Mouse (Mus musculus): ENCODE measurements around the gene Esyt2. TPM values are rescaled to one million over a fixed set of nuclear protein-coding genes. Genes with fewer than 3 reads are reported as not detected.
A peak's percentile ranks its signal among the peaks of the same experiment; 100 is the strongest.
"Not testable (repeated sequence)": the region's sequence is repeated elsewhere in the genome, so short reads cannot be mapped to it uniquely, and the experiment has no call there.

Gene Esyt2
- polyA plus RNA-seq, 1 experiment from 2014 or later = 14.7 TPM

DNA sequence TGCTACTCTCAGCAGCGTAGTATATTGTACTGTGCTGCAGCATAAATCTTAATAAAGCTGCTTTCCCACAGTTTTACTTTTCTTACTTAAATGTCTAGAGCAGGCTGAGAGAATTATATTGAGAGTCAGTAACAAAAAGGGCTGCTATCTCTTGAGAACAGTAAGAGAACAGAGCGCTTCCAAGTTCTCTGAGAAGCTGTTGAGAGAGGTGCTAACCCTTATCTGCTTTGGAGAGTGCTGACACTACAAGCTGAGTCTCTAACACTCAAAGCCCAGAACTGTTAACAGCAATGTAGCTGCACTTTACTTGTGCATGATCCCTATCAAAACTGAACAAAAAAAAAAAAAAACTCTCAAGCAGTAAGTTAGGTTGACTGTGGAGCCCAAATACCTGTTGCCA, 15.7 kb upstream of the Esyt2 start:
- Histone ChIP-seq H3K4me1 (peaks cover 11% of the 10 kb centered on the region; the same call in 1 of the 2 replicates), H3K27me3 (ENCODE audit: insufficient read depth, poor library complexity, severe bottlenecking) (peaks cover 46% of the 10 kb centered on the region), H3K27ac (no peak overlapping the region), H3K36me3 (no peaks in the 10 kb centered on the region), H3K4me3 (no peak overlapping the region), H3K9me3 (no peaks in the 10 kb centered on the region)
- WGBS = 46% methylated on average over 2 of the region's 2 CpGs
- no peak for DNase-seq (ENCODE audit: low spot score)

GRCm38 (mm10) chr12:116269450-116269849, 11.5 kb upstream of the Esyt2 start:
- Histone ChIP-seq H3K9me3 (no peaks in the 10 kb centered on the region), H3K36me3 (no peaks in the 10 kb centered on the region), H3K4me1 (peaks cover 5% of the 10 kb centered on the region; the same call in 1 of the 2 replicates), H3K27me3 (ENCODE audit: insufficient read depth, poor library complexity, severe bottlenecking) (peaks cover 62% of the 10 kb centered on the region), H3K27ac (no peak overlapping the region), H3K4me3 (no peak overlapping the region)
- no peak for DNase-seq (ENCODE audit: low spot score)
- WGBS = 74% methylated on average over 5 of the region's 5 CpGs

DNA sequence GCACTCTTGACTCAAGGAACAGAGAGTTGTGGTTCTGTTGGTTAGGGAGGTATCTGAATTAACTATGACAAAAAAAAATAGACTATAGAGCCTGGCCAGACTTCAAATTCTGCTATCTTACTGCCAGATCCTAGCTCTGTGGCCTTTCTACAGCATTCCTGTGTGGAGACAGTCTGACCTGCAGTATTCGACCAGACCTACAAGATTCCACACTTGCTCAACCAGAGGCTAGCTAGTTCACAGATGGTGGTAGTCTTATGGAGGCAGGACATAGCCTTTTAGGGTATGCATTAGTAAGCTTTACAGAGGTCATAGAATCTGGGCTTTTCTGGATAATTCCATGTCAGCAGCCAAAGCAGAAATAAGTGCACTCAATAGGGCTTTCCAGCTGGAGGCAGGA, 10.5 kb upstream of the Esyt2 start:
- DNase-seq (ENCODE audit: low spot score) = no peak
- Histone ChIP-seq H3K27ac (no peak overlapping the region), H3K9me3 (no peaks in the 10 kb centered on the region), H3K4me3 (no peak overlapping the region), H3K27me3 (ENCODE audit: insufficient read depth, poor library complexity, severe bottlenecking) (peaks cover 67% of the 10 kb centered on the region), H3K36me3 (no peaks in the 10 kb centered on the region), H3K4me1 (no peaks in the 10 kb centered on the region)
- 69% methylated on average over 1 of the region's 1 CpGs for WGBS

GRCm38 (mm10) chr12:116271071-116271470, 9.9 kb upstream of the Esyt2 start:
- no peaks in the 10 kb centered on the region for H3K9me3 ChIP-seq
- H3K4me3 ChIP-seq = no peak overlapping the region
- 95% methylated on average over 2 of the region's 2 CpGs for WGBS
- H3K36me3 ChIP-seq = no peaks in the 10 kb centered on the region
- no peak overlapping the region for H3K27ac ChIP-seq
- H3K4me1 ChIP-seq = no peaks in the 10 kb centered on the region
- peaks cover 67% of the 10 kb centered on the region for H3K27me3 ChIP-seq (ENCODE audit: insufficient read depth, poor library complexity, severe bottlenecking)
- DNase-seq (ENCODE audit: low spot score) = no peak

GRCm38 (mm10) chr12:116273733-116274132, 7.3 kb upstream of the Esyt2 start:
- peaks cover 53% of the 10 kb centered on the region for H3K27me3 ChIP-seq (ENCODE audit: insufficient read depth, poor library complexity, severe bottlenecking)
- WGBS = 72% methylated on average over 1 of the region's 1 CpGs

DNA sequence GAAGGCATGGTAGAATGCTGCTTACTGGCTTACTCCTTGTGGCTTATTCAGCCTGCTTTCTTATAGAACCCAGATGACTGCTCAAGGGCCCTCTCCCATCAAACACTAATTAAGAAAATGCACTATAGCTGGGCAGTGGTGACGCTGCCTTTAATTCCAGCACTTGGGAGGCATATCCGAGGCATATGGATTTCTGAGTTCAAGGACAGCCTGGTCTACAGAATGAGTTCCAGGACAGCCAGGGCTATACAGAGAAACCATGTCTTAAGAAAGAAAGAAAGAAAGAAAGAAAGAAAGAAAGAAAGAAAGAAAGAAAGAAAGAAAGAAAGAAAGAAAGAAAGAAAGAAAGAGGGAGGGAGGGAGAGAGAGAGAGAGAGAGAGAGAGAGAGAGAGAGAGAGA, 5.9 kb upstream of the Esyt2 start, which contains the start of gene Gm11027:
TSS of gene Gm11027 (plus strand) at position 301 of the 400 bp plus-strand sequence.
- H3K4me3 ChIP-seq; DNase-seq (ENCODE audit: low spot score); H3K27ac ChIP-seq; H3K9me3 ChIP-seq; H3K36me3 ChIP-seq; H3K4me1 ChIP-seq: not testable (repeated sequence)
- WGBS = 86% methylated on average over 2 of the region's 2 CpGs
- H3K27me3 ChIP-seq (ENCODE audit: insufficient read depth, poor library complexity, severe bottlenecking) = peaks cover 40% of the 10 kb centered on the region; the same call in 1 of the 2 replicates

More at GRCm38 (mm10) chr12:116273733-116274132, 7.3 kb upstream of the Esyt2 start:
- Histone ChIP-seq H3K27ac (no peak overlapping the region), H3K9me3 (no peaks in the 10 kb centered on the region), H3K4me1 (no peaks in the 10 kb centered on the region), H3K4me3 (no peak overlapping the region), H3K36me3 (no peaks in the 10 kb centered on the region)
- DNase-seq (ENCODE audit: low spot score) = no peak

DNA sequence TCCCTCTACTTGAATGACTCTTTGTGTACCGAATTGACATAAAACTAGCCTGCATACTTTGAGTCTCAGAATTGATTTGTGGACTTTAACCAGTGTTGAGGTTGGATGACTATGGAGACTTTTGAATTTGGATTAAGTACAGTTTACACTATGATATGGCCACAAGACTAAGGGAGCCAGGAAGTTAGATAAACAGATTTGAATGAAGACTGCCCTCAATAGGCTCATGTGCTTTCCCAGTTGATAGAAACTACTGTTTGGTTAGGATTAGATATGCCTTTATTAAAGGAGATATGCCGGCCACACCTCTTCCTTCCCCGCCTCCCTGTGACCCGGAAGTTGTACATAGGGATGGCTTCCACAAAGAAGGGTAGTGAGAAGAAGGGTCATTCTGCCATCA, 5.4 kb upstream of the Esyt2 start:
- Histone ChIP-seq H3K27me3 (ENCODE audit: insufficient read depth, poor library complexity, severe bottlenecking) (peaks cover 34% of the 10 kb centered on the region; the same call in 1 of the 2 replicates), H3K27ac (no peak overlapping the region), H3K9me3 (no peaks in the 10 kb centered on the region), H3K36me3 (no peaks in the 10 kb centered on the region), H3K4me1 (peaks cover 1% of the 10 kb centered on the region; the same call in 1 of the 2 replicates), H3K4me3 (no peak overlapping the region)
- 84% methylated on average over 4 of the region's 4 CpGs for WGBS
- DNase-seq (ENCODE audit: low spot score) = no peak

GRCm38 (mm10) chr12:116276961-116277360, 4.0 kb upstream of the Esyt2 start:
- Histone ChIP-seq H3K4me1 (peaks cover 3% of the 10 kb centered on the region; the same call in 1 of the 2 replicates), H3K36me3 (no peaks in the 10 kb centered on the region), H3K9me3 (no peaks in the 10 kb centered on the region), H3K27me3 (ENCODE audit: insufficient read depth, poor library complexity, severe bottlenecking) (peaks cover 23% of the 10 kb centered on the region; the same call in 1 of the 2 replicates), H3K4me3 (no peak overlapping the region), H3K27ac (no peak overlapping the region)
- 55% methylated on average over 2 of the region's 2 CpGs for WGBS
- no peak for DNase-seq (ENCODE audit: low spot score)

DNA sequence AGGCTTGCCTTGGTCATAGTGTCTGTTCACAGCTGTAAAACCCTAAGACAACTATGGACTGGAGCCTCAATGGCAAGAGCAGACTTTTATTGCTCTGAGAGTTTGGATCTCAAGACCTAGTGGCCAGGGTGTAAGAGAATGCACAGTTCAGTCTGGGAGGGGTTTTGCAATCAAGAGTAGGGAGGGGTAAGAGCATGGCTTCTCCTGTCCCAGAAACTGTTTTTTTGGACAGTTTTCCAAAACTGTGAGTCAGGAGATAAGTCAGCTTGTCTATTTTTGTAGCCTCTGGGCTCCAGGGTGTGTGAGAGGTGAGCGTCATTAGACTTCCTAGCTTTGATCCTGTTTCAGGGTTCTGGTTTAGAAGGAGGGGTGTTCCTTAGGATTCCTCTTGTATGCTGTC, 2.5 kb upstream of the Esyt2 start:
- Histone ChIP-seq H3K36me3 (no peaks in the 10 kb centered on the region), H3K27me3 (ENCODE audit: insufficient read depth, poor library complexity, severe bottlenecking) (peaks cover 17% of the 10 kb centered on the region; the same call in 1 of the 2 replicates), H3K4me1 (peaks cover 3% of the 10 kb centered on the region; the same call in 1 of the 2 replicates), H3K9me3 (no peaks in the 10 kb centered on the region), H3K27ac (no peak overlapping the region), H3K4me3 (no peak overlapping the region)
- no peak for DNase-seq (ENCODE audit: low spot score)
- whole genome bisulfite sequencing = 83% methylated on average over 1 of the region's 1 CpGs

- H3K36me3 ChIP-seq = no peaks in the 10 kb centered on the region
- no peak overlapping the region for H3K27ac ChIP-seq
- peaks cover 3% of the 10 kb centered on the region; the same call in 1 of the 2 replicates for H3K4me1 ChIP-seq
- no peak overlapping the region for H3K4me3 ChIP-seq
- DNase-seq (ENCODE audit: low spot score) = no peak
- peaks cover 11% of the 10 kb centered on the region; the same call in 1 of the 2 replicates for H3K27me3 ChIP-seq (ENCODE audit: insufficient read depth, poor library complexity, severe bottlenecking)
- WGBS = 85% methylated on average over 2 of the region's 2 CpGs
- no peaks in the 10 kb centered on the region for H3K9me3 ChIP-seq
These were observed 1.8 kb upstream of the Esyt2 start for GRCm38 (mm10) chr12:116279181-116279580.

DNA sequence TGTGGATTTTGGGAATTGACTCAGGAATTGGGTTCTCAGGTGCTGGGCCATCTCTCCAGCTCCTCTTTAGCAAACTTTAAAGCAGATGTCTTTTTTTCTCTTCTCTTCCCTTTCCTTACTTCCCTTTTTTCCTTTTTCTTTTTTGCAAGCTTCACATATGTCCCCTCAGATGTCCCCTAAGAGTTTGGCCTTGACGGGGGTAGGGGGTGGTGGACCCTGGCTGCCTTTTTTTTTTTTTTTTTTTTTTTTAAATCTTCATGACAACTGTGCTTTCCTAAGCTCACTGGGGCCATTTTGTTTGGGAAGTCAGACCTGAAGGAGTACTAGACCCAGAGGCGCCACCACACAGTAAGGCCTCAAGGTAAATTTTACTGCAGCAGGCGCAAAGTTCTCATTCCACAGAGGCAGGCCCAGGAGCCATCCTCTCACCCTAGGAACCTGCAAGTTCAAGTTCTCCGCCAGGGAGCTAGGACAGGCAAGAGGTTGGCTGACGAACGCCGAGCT, 795 bp upstream of the Esyt2 start:
- DNase-seq (ENCODE audit: low spot score) = no peak
- Histone ChIP-seq H3K36me3 (no peaks in the 10 kb centered on the region), H3K27ac (peak overlapping the region; percentile 96), H3K4me1 (peaks cover 3% of the 10 kb centered on the region; the same call in 1 of the 2 replicates), H3K27me3 (ENCODE audit: insufficient read depth, poor library complexity, severe bottlenecking) (peaks cover 5% of the 10 kb centered on the region; the same call in 1 of the 2 replicates), H3K9me3 (no peaks in the 10 kb centered on the region), H3K4me3 (peak overlapping the region; percentile 98)
- 5% methylated on average over 7 of the region's 7 CpGs for WGBS

- peaks cover 3% of the 10 kb centered on the region; the same call in 1 of the 2 replicates for H3K4me1 ChIP-seq
- WGBS = under 1% methylated on average over 55 of the region's 55 CpGs
- peak overlapping the region; percentile 96 for H3K27ac ChIP-seq
- H3K9me3 ChIP-seq = no peaks in the 10 kb centered on the region
- H3K27me3 ChIP-seq (ENCODE audit: insufficient read depth, poor library complexity, severe bottlenecking) = peaks cover 5% of the 10 kb centered on the region; the same call in 1 of the 2 replicates
- DNase-seq (ENCODE audit: low spot score) = peak; percentile 84
- H3K36me3 ChIP-seq = no peaks in the 10 kb centered on the region
- H3K4me3 ChIP-seq = peak overlapping the region; percentile 98
These were observed 658 bp downstream of the Esyt2 start for GRCm38 (mm10) chr12:116281427-116282281.

DNA sequence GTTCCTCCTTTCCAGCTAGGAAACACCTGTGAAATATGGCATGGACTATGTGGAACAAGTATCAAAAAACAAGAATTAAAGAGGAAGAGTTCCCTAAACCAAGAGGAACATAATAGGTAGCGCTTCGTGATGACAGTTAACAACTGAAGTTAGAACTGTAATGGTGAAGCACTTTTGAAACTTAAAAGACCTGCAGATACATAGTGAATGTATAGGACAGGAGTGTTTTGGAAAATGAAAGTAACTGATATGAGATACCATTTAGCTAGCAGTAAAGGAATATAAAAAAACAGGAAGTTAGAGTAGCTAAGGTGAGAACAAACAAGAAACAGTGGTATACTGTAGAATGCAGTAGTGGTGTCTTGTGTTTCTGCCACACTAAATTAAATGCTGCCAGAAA, 1.9 kb downstream of the Esyt2 start:
- no peaks in the 10 kb centered on the region for H3K36me3 ChIP-seq
- WGBS = 92% methylated on average over 2 of the region's 2 CpGs
- H3K9me3 ChIP-seq = no peaks in the 10 kb centered on the region
- no peak overlapping the region for H3K4me3 ChIP-seq
- peaks cover 5% of the 10 kb centered on the region; the same call in 1 of the 2 replicates for H3K27me3 ChIP-seq (ENCODE audit: insufficient read depth, poor library complexity, severe bottlenecking)
- H3K27ac ChIP-seq = no peak overlapping the region
- H3K4me1 ChIP-seq = peaks cover 3% of the 10 kb centered on the region; the same call in 1 of the 2 replicates
- DNase-seq (ENCODE audit: low spot score) = no peak

Measured in heart, embryonic 10.5 days (tissue).